Mouse (Mus musculus): Measurements from ENCODE around the gene Tgfbr1. TPM values are rescaled to one million over a fixed set of nuclear protein-coding genes. Genes with fewer than 3 reads are reported as not detected.

The Tgfbr1 gene
- 4.2 and 5.6 TPM in 2 replicates for polyA plus RNA-seq (2011; ENCODE audit: insufficient read depth, insufficient read length, low replicate concordance, missing spikeins)

DNA sequence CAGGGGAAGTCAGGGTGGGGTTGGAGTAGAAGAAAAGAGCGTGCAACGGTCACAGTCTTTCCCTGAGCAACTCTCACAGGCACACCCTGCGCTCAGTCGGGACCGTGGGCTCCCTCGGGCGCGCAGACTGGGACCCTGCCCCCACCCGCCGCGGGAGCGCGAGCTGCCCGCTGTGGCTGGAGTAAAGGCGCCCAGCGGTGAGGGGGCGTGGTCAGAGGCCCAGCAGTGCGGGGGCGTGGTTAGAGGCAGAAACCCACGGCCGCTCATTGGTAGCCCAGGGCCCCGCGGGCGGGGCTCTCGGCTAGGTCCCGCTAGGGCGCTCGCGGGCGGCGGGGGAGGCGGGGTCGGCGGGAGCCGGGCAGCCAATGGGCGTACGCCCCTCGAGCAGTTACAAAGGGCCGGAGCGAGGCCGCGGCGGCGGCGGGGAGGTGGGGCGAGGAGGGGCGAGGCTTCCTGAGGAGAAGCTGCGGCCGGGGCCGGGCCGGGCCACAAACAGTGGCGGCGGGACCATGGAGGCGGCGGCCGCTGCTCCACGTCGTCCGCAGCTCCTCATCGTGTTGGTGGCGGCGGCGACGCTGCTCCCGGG, at the start of gene Tgfbr1:
Gene Tgfbr1, plus strand, starts transcription at position 420 of the 586 bp plus-strand sequence.
- peak within 1 kb of the TSS; percentile 94 for H3K4me3 ChIP-seq (replicated peaks; ENCODE audit: control insufficient read depth, low read depth, low read length)
- H3K27ac ChIP-seq (ENCODE audit: control insufficient read depth, insufficient read depth, low read depth, low read length, poor library complexity), result peak within 1 kb of the TSS; percentile 97
- 1% methylated on average over 65 of the region's 65 CpGs for WGBS
- peak; percentile 75; the same call in 1 of the 2 replicates for TF ChIP-seq POLR2A (IDR thresholded peaks at IDR 0.05; ENCODE audit: borderline replicate concordance, control insufficient read depth, low read depth, low read length)
- no peak for TF ChIP-seq CTCF (IDR thresholded peaks at IDR 0.05; ENCODE audit: control insufficient read depth, insufficient read depth, low read length)
- H3K4me1 ChIP-seq (ENCODE audit: control insufficient read depth, insufficient read depth, low read length), result no peaks in the 10 kb centered on the region

DNA sequence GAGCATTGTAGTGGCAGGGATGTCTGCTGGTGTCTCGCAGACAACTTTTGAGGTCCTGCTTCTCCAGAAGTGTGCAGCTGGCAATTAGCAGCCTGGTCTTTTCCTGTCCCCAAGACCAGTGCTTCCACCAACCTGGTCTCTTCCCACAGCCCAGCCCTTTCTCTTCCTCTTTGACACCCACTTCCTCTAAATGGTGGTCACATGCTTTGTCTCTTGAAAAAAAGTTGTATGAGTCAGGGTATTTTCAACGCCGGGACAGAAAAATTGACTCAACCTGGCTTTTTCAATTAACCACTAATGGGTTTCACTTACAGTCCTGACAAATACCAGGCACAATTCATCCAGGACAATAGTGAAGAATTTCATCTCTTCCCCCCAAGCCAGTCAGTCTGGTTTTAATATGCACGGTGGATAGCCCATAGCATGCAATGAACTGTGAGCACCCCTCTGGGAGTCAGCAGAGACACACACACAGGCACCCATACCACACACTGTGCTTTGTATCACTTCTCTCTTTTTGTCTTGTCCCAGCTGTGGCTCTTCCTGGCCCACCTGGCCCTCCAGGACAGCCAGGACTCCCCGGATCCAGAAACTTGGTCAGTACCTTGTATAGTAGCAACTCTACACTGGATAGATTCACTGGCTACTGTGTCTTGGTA, 49.6 kb upstream of the Tgfbr1 start:
- H3K4me3 ChIP-seq (replicated peaks; ENCODE audit: control insufficient read depth, low read depth, low read length), result no peak overlapping the region
- TF ChIP-seq CTCF (IDR thresholded peaks at IDR 0.05; ENCODE audit: control insufficient read depth, insufficient read depth, low read length) (no peak), POLR2A (IDR thresholded peaks at IDR 0.05; ENCODE audit: borderline replicate concordance, control insufficient read depth, low read depth, low read length) (no peak)
- 15% methylated on average over 5 of the region's 5 CpGs for WGBS
- peaks cover 8% of the 10 kb centered on the region for H3K4me1 ChIP-seq (ENCODE audit: control insufficient read depth, insufficient read depth, low read length)
- peak overlapping the region; percentile 57 for H3K27ac ChIP-seq (ENCODE audit: control insufficient read depth, insufficient read depth, low read depth, low read length, poor library complexity)

GRCm38 (mm10) chr4:47309886-47310625, 43.0 kb upstream of the Tgfbr1 start:
- no peak for TF ChIP-seq POLR2A (IDR thresholded peaks at IDR 0.05; ENCODE audit: borderline replicate concordance, control insufficient read depth, low read depth, low read length)
- no peak for TF ChIP-seq CTCF (IDR thresholded peaks at IDR 0.05; ENCODE audit: control insufficient read depth, insufficient read depth, low read length)
- Histone ChIP-seq H3K27ac (ENCODE audit: control insufficient read depth, insufficient read depth, low read depth, low read length, poor library complexity) (no peak overlapping the region), H3K4me3 (replicated peaks; ENCODE audit: control insufficient read depth, low read depth, low read length) (no peak overlapping the region), H3K4me1 (ENCODE audit: control insufficient read depth, insufficient read depth, low read length) (peaks cover 17% of the 10 kb centered on the region)
- WGBS, result 62% methylated on average over 12 of the region's 12 CpGs

GRCm38 (mm10) chr4:47310812-47311211, 42.2 kb upstream of the Tgfbr1 start:
- Histone ChIP-seq H3K27ac (ENCODE audit: control insufficient read depth, insufficient read depth, low read depth, low read length, poor library complexity) (no peak overlapping the region), H3K4me1 (ENCODE audit: control insufficient read depth, insufficient read depth, low read length) (peaks cover 17% of the 10 kb centered on the region), H3K4me3 (replicated peaks; ENCODE audit: control insufficient read depth, low read depth, low read length) (no peak overlapping the region)
- no peak for TF ChIP-seq POLR2A (IDR thresholded peaks at IDR 0.05; ENCODE audit: borderline replicate concordance, control insufficient read depth, low read depth, low read length)
- no peak for TF ChIP-seq CTCF (IDR thresholded peaks at IDR 0.05; ENCODE audit: control insufficient read depth, insufficient read depth, low read length)
- WGBS, result 37% methylated on average over 6 of the region's 6 CpGs

DNA sequence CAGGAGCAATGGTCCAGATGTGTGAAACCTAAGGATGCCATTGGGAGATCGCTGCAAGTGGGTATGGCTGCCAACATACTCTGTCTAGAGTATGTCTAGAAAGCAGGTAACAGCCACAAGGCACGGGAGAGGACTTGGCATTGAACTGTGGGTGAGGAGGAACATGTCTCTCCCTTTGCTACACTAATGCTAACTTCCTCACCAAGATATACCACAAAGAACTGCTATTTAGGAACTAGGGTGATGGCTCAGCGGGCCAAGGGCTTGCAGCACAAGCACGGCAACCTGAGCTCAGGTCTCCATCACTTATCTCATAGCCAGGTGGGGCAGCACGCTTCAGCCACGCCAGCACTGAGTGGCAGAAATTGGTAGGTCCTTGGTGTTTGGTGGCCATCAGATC, 41.6 kb upstream of the Tgfbr1 start:
- Histone ChIP-seq H3K4me1 (ENCODE audit: control insufficient read depth, insufficient read depth, low read length) (peaks cover 17% of the 10 kb centered on the region), H3K4me3 (replicated peaks; ENCODE audit: control insufficient read depth, low read depth, low read length) (no peak overlapping the region), H3K27ac (ENCODE audit: control insufficient read depth, insufficient read depth, low read depth, low read length, poor library complexity) (no peak overlapping the region)
- TF ChIP-seq CTCF (IDR thresholded peaks at IDR 0.05; ENCODE audit: control insufficient read depth, insufficient read depth, low read length) (no peak), POLR2A (IDR thresholded peaks at IDR 0.05; ENCODE audit: borderline replicate concordance, control insufficient read depth, low read depth, low read length) (no peak)
- WGBS, result 46% methylated on average over 6 of the region's 6 CpGs

- TF ChIP-seq POLR2A (IDR thresholded peaks at IDR 0.05; ENCODE audit: borderline replicate concordance, control insufficient read depth, low read depth, low read length) (no peak), CTCF (IDR thresholded peaks at IDR 0.05; ENCODE audit: control insufficient read depth, insufficient read depth, low read length) (no peak)
- H3K4me3 ChIP-seq (replicated peaks; ENCODE audit: control insufficient read depth, low read depth, low read length), result no peak overlapping the region
- 47% methylated on average over 7 of the region's 7 CpGs for WGBS
- no peak overlapping the region for H3K27ac ChIP-seq (ENCODE audit: control insufficient read depth, insufficient read depth, low read depth, low read length, poor library complexity)
- peaks cover 17% of the 10 kb centered on the region for H3K4me1 ChIP-seq (ENCODE audit: control insufficient read depth, insufficient read depth, low read length)
Observed at GRCm38 (mm10) chr4:47311929-47312328, 41.1 kb upstream of the Tgfbr1 start.

DNA sequence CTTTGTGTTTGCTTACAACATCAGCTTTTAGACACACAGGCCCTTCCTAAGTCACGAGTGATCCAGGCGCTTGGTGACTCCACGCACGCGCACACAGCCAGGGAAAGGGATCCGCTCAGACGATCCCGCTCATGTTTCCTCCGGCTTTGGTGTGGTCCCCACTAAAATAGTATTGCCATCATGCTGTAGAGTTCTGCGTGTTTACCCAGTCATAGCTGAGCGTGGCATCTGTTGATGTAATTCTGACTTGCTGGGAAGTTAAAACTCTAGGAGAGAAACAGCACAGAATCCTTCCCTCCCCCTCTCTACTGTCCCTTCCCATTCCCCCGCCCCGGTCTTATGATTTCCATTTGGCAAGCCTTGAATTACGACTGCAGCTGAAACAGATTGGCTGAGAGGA, 40.3 kb upstream of the Tgfbr1 start:
- peaks cover 17% of the 10 kb centered on the region for H3K4me1 ChIP-seq (ENCODE audit: control insufficient read depth, insufficient read depth, low read length)
- no peak overlapping the region for H3K4me3 ChIP-seq (replicated peaks; ENCODE audit: control insufficient read depth, low read depth, low read length)
- 87% methylated on average over 14 of the region's 14 CpGs for WGBS
- TF ChIP-seq POLR2A (IDR thresholded peaks at IDR 0.05; ENCODE audit: borderline replicate concordance, control insufficient read depth, low read depth, low read length) (no peak), CTCF (IDR thresholded peaks at IDR 0.05; ENCODE audit: control insufficient read depth, insufficient read depth, low read length) (no peak)
- no peak overlapping the region for H3K27ac ChIP-seq (ENCODE audit: control insufficient read depth, insufficient read depth, low read depth, low read length, poor library complexity)

Data from bone marrow, adult 2 months (tissue).